Mouse (Mus musculus) macrophage (primary cell): ENCODE data around the gene Lhx4. TPM values are rescaled to one million over a fixed set of nuclear protein-coding genes. Genes with fewer than 3 reads are reported as not detected.

Experiments used
- H3K27ac ChIP-seq: fragments of 350-480 bp; formaldehyde crosslinking; 2 replicates; pipeline ENCODE4 v1.9.0; 2021
- H3K36me3 ChIP-seq: fragments of 350-480 bp; formaldehyde crosslinking; 2 replicates; pipeline ENCODE4 v1.9.0; 2021; ENCODE audit errors: inconsistent target
- H3K4me3 ChIP-seq: fragments of 350-480 bp; formaldehyde crosslinking; 2 replicates; pipeline ENCODE4 v1.9.0; 2021; ENCODE audit errors: inconsistent target
- H3K79me2 ChIP-seq: fragments of 350-480 bp; formaldehyde crosslinking; 2 replicates; pipeline ENCODE4 v1.9.0; 2021; ENCODE audit errors: inconsistent target
- WGBS: methylation state at CpG from one replicate; pipeline ENCODE4 v1.1.7; 2026; ENCODE audit warnings: inconsistent platforms; ENCODE audit not compliant: missing documents; 5-methylcytosine and 5-hydroxymethylcytosine counted together
- polyA plus RNA-seq: library from polyadenylated mRNA; stranded (reverse); fragments of 250-400 nt; gene quantifications from 3 replicates; pipeline ENCODE4 v1.2.4, GENCODE M21; 2018; ENCODE audit warnings: inconsistent platforms
- total RNA-seq, 78 experiments: library from RNA; depleted of rRNA; stranded (reverse); fragments of 250-400 nt; gene quantifications; 1 replicate in 9 of 78; 2 replicates in 24 of 78; 3 replicates in 43 of 78; 4 replicates in 2 of 78; pipeline ENCODE4 v1.2.4; 2018; ENCODE audit warnings: inconsistent platforms in 56 of 78

The Lhx4 gene
- not detected for total RNA-seq (2018; cell fraction: chromatin; rRNA removed)
- not detected for total RNA-seq (2018; cell fraction: cytosol; rRNA removed)
- total RNA-seq (2018; cell fraction: nucleus; rRNA removed), result not detected
- not detected in 3 replicates for polyA plus RNA-seq

DNA sequence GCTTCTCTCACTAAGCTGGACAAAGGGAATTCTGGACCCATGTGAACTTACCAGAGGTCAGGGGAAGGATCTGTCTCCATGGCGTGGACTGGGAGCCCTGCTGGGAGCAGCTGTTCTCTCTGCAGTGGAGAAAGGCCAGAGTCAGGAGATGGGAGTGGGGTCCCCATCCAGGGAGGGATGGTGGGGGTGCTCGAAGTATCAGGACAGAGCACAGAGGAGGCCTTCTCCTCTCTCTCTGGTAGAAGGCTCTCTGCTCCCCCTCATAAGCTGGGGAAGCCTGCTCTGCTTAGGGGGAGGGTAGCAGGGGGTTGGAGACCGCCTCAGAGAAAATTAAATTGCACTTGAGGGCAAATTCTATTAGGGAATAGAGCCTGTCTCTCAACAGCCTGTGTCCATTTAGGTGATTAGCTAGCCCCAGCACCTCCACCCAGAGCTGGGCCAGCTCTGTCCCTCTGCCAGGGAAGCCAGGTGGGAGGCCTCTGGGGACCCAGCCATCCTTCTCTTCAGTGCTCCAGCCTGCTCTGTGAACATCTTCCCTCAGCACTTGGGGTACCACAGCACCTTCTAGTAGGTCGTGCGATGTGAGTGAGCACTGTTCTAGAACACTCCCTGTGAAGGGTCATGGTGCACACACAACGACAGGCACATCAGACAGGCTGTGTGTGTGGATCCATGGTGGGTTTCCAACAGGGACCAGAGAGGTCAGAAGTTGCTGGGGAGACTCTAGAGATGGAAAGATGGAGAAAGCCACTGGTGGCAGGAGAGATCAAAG lies at the start of gene Lhx4:
Gene Lhx4 (minus strand): TSS at position 201 of the 772 bp plus-strand sequence.
- H3K4me3 ChIP-seq, result no peak within 1 kb of the TSS
- no peaks in the 10 kb centered on the region for H3K79me2 ChIP-seq
- WGBS, result 81% methylated on average over 6 of the region's 6 CpGs
- no peaks in the 10 kb centered on the region for H3K36me3 ChIP-seq
- H3K27ac ChIP-seq, result no peak within 1 kb of the TSS

DNA sequence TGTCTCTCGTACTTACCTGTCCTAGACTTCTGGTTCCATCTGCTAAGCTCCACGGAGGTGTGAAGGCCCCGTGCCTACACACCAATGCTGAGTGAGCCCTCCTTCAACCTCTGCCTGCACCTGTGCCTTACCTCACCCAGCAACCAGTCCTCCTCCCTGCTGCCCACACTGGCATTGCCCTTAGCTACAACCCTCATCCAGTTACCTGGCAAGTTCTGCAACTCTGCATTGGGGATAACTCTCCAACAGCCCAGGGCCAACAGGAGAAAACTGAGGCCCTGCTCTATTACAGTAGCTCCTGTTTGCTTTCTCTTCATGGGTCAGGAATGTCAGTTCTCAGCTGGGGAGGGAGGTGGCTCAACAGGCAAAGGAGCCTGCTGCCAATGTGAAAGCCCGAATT lies 46.5 kb upstream of the Lhx4 start:
- no peaks in the 10 kb centered on the region for H3K36me3 ChIP-seq
- H3K4me3 ChIP-seq, result no peak overlapping the region
- H3K79me2 ChIP-seq, result no peaks in the 10 kb centered on the region
- 88% methylated on average over 4 of the region's 4 CpGs for WGBS
- H3K27ac ChIP-seq, result no peak overlapping the region

DNA sequence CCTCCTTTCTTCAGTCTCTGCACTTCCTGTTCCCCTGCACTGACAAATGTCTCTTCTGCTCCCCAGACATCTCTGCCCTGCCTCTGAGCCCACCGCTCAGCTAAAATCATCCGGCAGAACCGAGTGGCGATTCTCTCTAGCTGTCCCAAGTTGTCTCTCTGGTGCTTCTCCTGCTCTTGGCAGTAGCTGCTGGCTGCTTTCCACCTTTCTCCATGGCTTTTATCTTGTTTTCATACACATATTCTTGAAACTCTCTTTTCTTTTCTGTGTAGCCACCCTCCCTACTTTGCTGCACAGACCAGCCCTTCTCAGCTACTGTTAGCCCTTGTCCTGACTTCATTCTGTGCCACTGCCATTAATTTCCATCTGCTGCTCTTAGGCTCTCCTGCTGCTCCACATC lies 45.9 kb upstream of the Lhx4 start:
- Histone ChIP-seq H3K79me2 (no peaks in the 10 kb centered on the region), H3K4me3 (no peak overlapping the region), H3K36me3 (no peaks in the 10 kb centered on the region), H3K27ac (no peak overlapping the region)
- WGBS, result 94% methylated on average over 4 of the region's 4 CpGs

DNA sequence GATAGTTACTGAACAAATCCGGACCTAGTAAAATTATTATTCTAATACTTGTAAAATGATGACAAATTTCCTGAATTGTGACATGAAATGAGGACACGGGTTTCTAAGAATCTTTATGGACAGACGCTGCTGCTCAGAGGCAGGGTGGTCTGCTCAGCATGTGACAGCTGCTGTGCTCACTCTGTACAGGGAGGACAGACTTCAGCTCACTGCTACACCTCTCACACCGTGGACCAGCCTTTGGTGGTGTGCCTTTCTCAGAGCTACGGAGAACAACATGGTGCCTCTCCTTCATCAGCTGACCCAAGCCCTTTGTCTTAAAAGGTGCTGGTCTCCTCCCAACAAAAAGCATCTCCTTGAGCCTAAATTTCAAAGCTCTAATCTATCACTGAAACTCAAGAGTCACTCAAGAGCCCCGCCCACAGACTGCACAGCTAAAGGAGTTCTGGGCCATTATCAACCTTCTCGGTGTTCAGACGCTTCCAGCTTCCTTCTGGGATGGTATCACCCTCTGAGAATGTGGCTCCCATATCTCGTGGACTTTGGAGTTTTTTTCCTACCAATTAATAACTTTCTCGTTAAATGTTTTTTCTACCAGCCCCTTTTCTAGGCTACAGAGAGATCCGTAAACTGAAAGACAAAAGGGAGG lies 45.4 kb upstream of the Lhx4 start:
- no peak overlapping the region for H3K4me3 ChIP-seq
- no peak overlapping the region for H3K27ac ChIP-seq
- 89% methylated on average over 11 of the region's 11 CpGs for WGBS
- no peaks in the 10 kb centered on the region for H3K36me3 ChIP-seq
- no peaks in the 10 kb centered on the region for H3K79me2 ChIP-seq

DNA sequence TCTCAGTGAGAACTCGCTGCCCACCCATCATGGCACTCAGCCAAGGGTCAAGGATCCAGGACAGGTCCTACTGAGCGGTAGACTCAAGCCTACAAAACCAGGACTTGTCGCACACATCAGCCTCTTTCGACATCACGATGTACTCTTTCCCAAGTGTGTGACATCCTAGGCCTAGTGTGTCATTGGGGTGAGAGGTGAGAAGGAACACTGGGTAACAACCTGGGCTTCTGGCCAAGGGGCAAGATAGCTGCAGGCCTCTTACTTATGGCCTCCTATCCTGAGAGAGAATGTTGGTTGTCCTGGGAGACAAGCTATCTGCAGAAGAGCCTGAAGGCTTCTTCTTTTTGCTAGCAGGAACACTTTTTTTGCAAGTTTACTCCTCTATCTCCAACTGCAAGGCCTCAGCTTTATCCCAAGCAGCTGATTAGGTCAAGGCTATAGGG lies 44.3 kb upstream of the Lhx4 start:
- Histone ChIP-seq H3K36me3 (no peaks in the 10 kb centered on the region), H3K79me2 (no peaks in the 10 kb centered on the region), H3K4me3 (no peak overlapping the region), H3K27ac (no peak overlapping the region)
- WGBS, result 79% methylated on average over 5 of the region's 5 CpGs

DNA sequence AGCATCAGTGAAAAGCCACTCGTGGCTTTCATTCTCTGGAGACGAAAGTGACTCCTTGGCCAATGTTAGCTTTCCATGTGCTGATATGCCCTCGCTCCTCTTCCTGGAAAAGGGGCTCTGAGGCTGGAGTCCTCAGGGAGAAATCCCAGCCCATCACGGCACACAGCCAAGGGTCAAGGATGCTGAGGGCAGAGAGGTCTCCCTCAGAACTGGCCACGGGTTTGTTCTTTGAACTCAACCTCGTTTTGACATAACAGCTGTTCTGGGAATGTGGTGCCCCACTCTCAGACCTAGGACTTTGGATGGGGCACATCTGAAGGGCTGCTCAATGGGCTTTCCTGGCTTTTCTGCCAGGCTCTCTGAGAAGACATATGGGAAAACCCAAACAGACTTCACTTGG lies 43.4 kb upstream of the Lhx4 start:
- whole genome bisulfite sequencing, result 90% methylated on average over 6 of the region's 6 CpGs
- H3K27ac ChIP-seq, result no peak overlapping the region
- H3K36me3 ChIP-seq, result no peaks in the 10 kb centered on the region

DNA sequence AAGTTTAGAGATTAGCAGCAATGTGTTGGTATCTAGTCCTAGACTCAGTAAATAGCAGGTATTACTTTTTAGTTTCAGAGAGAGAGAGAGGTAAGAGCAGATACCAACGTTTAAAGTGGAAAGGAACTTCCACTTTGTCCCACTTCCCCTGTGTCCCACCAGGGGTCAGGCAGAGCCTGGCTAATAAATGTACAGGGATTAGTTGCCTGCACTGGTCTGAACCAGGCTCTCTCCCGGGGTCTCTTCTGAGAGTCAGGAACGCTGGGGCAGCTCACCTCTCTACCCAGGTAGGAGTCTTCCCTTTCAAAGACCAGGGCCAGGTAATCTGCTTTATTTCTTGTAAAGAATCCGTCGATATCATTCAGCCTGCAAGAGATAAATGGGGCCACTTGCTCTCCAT lies 40.4 kb upstream of the Lhx4 start:
- Histone ChIP-seq H3K4me3 (no peak overlapping the region), H3K79me2 (no peaks in the 10 kb centered on the region), H3K36me3 (peaks cover 6% of the 10 kb centered on the region; the same call in 1 of the 2 replicates), H3K27ac (no peak overlapping the region)
- 75% methylated on average over 5 of the region's 5 CpGs for WGBS

More for the DNA sequence above, 43.4 kb upstream of the Lhx4 start:
- Histone ChIP-seq H3K4me3 (no peak overlapping the region), H3K79me2 (no peaks in the 10 kb centered on the region)

DNA sequence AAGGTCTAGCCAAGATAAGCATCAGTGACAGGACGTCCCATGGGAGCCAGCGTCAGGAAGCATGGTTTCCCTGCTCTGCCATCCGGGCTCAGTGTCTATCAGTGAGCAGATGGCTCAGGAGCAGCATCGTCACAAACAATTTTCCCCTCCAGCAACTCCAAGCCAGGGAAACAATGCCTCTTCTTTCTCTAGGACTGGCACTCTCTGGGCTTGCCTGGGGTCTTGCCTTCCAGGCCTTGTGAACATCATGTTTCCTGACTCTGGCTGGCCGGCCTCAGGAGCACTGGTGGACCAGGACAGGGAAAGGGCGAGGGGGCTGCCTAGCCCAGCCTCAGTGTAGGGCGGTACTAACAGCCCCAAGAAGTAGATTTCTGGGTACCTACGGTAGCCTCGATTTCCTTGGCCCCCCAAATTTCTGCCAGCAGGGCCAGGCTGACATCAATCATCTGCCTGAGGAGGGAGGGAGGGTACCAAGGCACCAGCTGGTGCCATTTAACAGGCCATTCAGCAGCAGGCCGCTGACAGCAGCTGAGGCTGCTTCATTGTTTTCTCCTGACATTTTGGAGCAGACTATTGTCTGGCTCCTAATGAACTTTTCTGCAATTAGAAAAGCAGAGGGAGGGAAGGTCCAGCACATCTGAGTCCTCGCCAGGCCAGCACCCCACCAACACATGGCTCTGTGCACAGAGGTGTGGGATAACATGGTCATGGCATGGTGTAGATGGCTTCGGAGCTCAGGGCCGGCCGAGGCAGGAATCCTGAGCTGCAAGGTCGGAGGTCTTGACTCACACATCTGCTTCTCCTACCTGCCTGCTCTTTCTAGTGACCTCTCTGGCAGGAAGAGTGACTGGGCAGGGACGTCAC lies 38.9 kb upstream of the Lhx4 start:
- Histone ChIP-seq H3K27ac (no peak overlapping the region), H3K36me3 (peaks cover 6% of the 10 kb centered on the region; the same call in 1 of the 2 replicates), H3K4me3 (no peak overlapping the region), H3K79me2 (no peaks in the 10 kb centered on the region)
- WGBS, result 94% methylated on average over 16 of the region's 16 CpGs

DNA sequence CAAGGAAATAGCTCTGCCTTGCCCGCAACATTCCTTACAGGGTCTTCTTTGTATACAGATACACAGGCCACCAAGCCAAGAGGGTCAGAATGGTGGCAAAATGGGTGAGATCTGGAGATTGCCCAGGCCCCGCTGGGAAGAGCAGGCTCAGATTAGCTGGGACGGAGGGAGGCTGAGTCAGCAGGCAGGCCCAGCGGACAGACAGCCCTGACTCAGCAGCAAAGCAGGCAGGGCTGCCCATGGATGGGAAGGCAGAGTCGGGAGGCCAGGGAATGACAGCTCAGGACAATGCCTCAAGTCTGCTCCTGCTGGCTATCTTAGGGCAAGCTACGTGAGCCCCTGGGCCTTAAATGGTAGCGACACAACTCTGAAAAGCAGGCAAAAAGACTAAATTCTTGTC lies 34.4 kb upstream of the Lhx4 start:
- peaks cover 12% of the 10 kb centered on the region; the same call in 1 of the 2 replicates for H3K36me3 ChIP-seq
- H3K79me2 ChIP-seq, result no peaks in the 10 kb centered on the region
- 95% methylated on average over 7 of the region's 7 CpGs for WGBS
- no peak overlapping the region for H3K4me3 ChIP-seq
- H3K27ac ChIP-seq, result no peak overlapping the region

DNA sequence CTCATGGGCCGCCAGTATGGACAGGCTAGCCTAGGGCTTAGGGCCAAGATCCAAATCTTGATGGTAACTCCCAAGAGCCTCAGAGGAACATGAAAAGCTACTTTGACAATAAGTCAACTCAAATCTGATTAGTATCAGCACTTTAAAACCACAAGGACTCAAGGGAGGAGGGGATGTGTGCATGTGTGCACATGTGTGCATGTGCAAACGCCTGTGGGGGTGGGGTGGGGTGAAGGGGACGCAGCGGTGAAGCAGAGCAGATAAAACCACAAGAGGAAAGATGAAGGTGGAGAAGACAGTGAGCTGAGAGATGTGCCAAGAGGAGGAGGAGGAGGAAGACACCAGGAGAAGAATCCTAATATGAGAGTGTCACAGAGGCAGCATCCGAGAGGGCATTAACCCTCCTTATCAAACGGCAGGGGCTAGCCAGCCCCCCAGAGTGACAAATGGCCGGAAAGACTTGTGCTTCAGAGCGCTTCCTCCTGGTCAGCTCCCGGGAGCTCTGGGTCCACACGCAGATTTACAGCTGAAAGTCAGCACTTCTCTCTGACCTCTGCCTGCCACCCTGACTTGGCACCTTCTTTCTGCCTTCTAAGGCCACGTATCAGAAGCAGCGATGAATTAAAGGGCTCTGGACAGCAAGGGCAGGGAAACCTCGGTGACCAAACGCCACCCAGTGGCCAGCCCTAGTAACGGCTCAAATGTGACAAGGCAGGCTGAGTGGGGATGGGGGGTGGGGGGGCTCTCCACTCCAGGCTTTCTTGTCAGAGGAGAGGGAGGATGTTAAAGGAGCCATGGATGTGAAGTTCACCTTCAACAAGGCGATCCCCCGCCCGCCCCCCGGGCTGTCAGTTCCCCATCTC lies 33.1 kb upstream of the Lhx4 start:
- Histone ChIP-seq H3K36me3 (peaks cover 12% of the 10 kb centered on the region; the same call in 1 of the 2 replicates), H3K4me3 (no peak overlapping the region), H3K27ac (no peak overlapping the region), H3K79me2 (no peaks in the 10 kb centered on the region)
- WGBS, result 58% methylated on average over 17 of the region's 19 CpGs

DNA sequence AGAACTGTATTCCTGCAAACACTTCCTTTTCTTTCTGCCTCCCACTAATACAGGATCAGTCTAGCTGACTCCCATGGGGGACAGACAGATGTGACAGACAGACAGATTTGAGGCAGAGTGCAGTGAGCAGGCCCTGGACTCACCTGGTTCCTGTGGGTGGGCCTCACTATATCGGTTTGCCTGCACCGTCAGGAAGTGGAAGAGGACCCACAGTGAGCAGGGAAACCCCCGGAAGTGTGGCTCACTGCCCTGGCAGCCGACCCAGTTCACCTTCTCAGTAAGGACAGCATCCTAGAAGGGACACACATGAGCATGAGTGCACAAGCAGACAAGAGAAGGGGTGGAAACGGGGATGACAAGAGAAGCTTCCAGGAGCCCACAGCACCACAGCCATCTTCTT lies 30.9 kb upstream of the Lhx4 start:
- no peaks in the 10 kb centered on the region for H3K79me2 ChIP-seq
- no peak overlapping the region for H3K27ac ChIP-seq
- H3K4me3 ChIP-seq, result no peak overlapping the region
- H3K36me3 ChIP-seq, result peaks cover 7% of the 10 kb centered on the region; the same call in 1 of the 2 replicates
- 27% methylated on average over 5 of the region's 5 CpGs for whole genome bisulfite sequencing

DNA sequence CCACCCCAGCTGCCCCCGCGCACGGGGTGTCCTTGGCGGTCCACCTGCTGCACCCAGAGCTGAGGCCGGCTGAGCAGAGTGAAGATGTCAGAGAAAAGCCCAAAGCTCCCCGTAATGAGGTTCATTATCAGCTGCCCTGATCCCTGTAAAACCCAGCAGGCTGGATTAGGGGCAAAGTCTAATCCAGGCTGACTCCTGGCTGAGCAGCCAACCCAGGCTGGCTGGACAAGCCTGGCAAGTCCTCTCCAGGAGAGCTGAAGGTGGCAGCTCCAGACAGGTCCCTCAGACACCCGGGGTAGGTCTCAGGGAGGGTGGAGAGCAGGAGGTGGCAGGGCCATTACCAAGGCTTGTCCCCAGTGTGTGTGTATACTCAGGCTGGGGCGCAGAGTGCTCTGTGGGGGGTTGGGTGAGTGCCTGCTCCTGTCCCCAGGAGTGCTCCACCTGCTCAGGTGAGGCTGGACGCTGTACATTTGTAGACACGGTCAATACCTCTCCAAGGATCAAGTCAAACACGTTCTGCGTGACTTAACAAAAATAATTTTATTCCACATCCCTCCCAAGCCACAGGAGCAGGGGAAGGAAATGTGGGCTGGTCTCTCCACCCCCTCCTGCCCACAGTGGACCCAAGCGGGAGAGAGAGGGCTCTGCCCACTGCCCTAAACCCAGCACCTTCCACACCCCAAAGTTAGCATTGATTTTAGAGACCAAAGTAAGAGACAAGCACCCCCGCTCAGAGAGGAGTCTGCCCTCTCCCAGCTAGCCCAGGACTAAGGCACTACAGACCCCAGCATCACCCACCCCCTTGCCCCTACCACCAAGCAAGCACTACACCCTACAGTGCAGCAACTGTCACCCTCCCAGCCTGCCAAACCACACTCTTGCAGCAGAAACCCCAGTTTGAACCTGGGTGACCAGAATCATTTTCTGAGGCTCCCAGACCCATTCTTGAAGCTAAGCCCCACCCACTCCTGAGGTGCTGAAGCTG lies 26.4 kb upstream of the Lhx4 start:
- no peaks in the 10 kb centered on the region for H3K79me2 ChIP-seq
- no peak overlapping the region for H3K4me3 ChIP-seq
- H3K36me3 ChIP-seq, result peaks cover 7% of the 10 kb centered on the region; the same call in 1 of the 2 replicates
- WGBS, result 49% methylated on average over 14 of the region's 14 CpGs
- H3K27ac ChIP-seq, result no peak overlapping the region

DNA sequence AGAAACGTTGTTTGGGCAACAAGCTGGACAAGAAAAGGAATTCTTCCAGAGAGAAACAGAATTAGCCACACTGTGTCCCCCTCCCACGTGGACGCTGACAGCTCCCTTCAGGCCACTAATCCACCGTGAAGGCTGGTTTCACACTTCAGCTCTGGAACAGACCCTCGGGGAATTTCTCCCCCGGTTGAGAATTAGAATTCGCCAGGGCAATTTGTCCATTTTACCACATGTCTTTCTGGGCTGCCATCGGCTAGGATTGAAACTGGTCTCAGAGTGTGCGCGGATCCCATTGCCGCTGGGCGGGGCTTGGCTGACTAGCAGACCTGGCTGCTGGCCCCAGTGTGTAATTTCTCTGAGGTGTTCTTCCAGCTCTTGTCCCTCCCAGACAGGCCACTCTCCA lies 7.7 kb upstream of the Lhx4 start:
- no peaks in the 10 kb centered on the region for H3K79me2 ChIP-seq
- no peak overlapping the region for H3K4me3 ChIP-seq
- 90% methylated on average over 12 of the region's 12 CpGs for WGBS
- H3K36me3 ChIP-seq, result no peaks in the 10 kb centered on the region
- H3K27ac ChIP-seq, result no peak overlapping the region
